Mouse (Mus musculus) retina, adult 2 months (tissue): ENCODE results near the gene Rapgef5.
"Not testable (repeated sequence)": the region's sequence is repeated elsewhere in the genome, so short reads cannot be mapped to it uniquely, and the experiment has no call there.

Source experiments
- DNase-seq: peaks from one replicate; pipeline ENCODE4 v3.0.0-alpha.2; 2012; ENCODE audit warnings: low read depth, low spot score

The Rapgef5 gene

DNA sequence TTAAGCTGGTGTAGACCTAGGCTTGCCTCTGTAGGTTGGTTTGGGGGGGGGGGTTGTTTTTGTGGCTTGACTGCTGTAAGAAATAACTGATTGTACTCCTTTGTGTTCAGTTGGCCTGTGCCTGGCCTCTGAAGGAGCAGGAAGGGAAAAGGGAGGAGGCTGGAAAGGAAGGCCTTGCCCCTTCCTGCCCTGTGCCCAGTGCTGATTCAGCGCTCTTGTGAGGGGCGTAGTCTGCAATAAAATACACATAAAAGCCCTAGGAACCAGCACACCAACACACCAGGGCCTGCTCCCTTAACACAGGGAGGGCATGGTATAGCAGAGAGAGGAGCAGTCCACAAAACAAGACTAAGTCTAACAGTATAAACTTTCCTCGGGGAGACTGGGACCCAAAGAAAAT is 247.0 kb downstream of the Rapgef5 start:
- no peak for DNase-seq

GRCm38 (mm10) chr12:117764839-117765238 is 248.6 kb downstream of the Rapgef5 start:
- peak; percentile 75 for DNase-seq

DNA sequence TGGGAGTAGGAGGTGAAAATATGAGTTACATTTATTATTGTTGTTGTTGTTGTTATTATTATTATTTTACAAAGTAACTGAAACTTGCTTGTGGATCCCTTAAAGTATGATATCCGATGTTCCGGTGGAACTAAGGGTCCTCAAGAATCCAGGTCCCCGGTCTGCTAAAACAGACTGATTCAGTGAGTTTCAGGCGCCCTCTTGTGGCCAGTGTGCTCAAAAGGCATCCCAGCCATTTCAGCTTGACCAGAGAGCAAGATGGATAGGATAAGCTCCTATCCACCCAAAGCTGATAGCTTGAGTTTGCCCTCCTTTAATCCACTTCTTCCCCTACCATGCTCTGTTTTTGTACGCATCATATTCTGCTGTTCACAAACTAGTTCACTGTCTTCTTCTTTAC is 252.8 kb downstream of the Rapgef5 start:
- peak; percentile 53 for DNase-seq

GRCm38 (mm10) chr12:117770211-117770610 is 253.9 kb downstream of the Rapgef5 start:
- no peak for DNase-seq

GRCm38 (mm10) chr12:117771156-117771555 is 254.9 kb downstream of the Rapgef5 start:
- DNase-seq = no peak

DNA sequence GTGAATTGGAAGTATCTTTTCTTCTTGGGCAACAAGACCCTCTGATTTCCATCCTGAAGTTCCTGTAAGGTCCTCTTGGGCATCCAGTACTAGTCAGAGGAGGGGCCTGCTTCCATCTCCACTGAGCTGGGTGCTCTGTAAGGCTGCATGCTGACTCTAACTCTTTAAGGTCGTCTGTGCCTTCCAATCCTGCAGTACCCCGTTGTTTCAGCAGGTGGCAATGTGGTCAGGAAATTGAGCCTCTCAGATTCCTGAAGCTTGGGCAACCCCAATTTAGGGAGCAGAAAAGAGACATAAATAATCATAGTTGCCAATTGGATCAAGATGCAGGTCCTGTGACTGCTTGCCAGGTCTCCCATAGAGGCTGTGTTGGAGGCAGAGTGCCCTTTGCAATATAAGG is 256.4 kb downstream of the Rapgef5 start:
- DNase-seq = peak; percentile 25

GRCm38 (mm10) chr12:117776841-117777240 is 260.6 kb downstream of the Rapgef5 start:
- no peak for DNase-seq

DNA sequence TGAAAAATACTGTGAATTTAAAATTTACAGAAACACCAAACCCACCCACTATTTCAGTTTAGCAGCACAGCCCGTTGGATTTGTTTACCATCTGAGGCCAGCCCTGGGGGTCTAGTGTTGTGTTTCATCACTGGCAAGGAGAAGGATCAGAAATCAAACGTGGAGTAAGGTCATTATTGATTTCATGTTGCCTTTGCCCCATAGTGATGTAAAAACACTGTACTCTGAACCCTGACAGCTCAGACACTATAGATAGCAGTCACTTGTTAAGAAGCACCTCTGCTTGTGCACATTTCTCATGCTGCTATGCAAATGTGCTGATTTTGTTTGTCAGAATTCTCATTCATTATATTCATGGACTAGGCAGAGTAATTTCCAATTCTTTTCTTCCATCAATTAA is 265.1 kb downstream of the Rapgef5 start:
- DNase-seq = no peak

- DNase-seq = no peak
Observed at GRCm38 (mm10) chr12:117783426-117783825, 267.1 kb downstream of the Rapgef5 start.

DNA sequence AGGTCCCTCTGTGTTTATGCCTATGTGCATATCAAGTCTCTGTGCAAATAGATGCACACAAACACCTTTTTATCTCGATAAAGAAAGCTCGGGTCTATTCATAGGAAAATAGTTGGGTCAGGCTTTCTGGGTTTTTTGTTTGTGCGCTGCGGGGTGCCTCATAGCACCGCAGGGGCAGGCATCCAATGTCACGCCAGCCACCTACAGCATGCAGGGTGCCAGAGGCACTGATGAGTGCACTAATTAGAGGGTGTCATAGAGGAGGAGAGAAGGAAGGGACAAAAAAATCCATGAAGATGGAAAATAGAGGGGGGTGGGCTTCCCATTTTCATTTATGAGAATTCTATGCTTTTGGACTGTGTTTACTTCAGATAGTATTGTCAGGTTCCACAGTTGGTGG is 270.3 kb downstream of the Rapgef5 start:
- no peak for DNase-seq

DNA sequence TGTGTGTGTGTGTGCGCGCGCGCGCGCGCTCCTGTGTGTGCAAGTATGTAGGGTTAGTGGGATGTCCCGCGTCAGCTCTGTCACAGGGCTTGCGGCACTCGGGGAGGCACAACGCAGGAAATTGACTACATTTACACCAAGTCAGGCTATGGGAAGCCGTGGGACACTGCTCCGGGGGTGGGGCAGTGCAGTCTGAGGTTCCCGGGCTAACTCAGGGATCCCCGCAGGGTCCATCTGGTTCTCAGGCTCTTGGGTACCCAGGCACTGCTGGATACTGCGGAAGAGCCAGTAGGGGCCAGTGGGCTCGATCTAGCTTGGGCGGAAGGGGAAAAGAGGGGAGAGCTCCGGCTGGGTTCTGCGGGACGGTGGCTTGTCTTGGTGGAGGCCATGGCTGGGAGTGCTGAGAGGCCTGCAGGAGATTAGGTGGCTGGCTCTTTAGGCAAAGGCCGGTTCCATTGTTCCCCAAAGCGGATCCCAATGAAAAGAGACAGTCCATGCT is 272.3 kb downstream of the Rapgef5 start:
- DNase-seq = no peak

DNA sequence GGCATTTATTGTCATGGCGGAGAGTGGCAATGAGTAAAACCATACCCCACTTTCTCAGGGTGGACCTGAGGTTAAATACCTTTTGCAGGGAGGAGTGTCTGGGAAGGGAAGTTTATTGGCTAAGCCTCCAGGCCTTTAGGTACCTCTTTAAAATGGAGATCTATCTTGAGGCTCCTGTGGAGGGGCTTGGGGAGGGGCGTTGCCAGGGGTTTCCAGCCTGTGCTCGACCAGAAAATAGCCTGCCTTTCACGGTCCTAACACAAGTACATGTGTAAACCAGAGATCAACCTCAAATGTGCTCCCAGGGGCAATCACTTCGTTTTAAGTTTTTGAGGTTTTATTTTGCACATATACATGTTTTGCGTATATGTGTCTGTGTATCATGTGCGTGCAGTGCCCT is 272.7 kb downstream of the Rapgef5 start:
- DNase-seq = no peak

DNA sequence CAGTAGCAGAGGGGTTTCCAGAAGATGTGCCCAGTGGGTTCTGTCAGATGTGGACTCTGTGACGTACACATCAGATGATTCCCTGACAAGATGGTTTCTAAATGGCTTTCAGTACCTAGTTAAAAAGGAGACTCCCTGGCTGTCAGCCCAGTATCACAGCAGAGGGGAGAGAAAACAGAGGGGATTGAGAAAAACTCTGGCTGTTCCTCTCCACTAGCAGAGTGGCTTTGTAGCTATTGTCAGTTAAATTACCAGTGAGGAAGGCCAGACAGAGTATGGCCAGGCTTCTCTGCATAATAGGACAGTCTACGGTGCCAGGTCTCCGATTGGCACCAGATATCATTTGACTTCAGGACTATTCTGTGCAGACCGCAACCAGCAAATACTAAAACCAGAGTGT is 279.0 kb downstream of the Rapgef5 start:
- no peak for DNase-seq

GRCm38 (mm10) chr12:117803989-117804388 is 287.7 kb downstream of the Rapgef5 start, which contains the start of gene Cdca7l:
TSS of gene Cdca7l (plus strand) at chr12:117804289.
- not testable (repeated sequence) for DNase-seq

DNA sequence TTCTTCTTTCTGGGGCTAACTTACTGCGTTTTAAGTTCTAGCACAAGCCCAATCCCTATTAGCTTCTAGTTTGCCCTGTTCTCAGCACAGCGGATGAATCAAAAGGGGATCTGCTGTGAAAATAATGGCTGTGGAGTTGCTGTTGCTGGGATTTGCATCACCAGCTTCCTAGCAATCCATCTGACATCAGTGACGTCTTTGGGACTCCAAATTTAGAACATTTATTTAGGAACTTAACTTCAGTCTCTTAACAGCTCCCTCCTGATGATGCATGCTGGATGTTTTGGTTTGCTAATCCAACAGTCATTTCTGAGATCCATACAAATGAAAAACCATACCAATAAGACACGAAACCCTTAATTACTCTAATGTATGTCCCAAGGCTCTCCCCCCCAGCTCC is 289.3 kb downstream of the Rapgef5 start:
- DNase-seq = no peak

- DNase-seq = no peak
Observed at GRCm38 (mm10) chr12:117806007-117806451, 289.8 kb downstream of the Rapgef5 start.

DNA sequence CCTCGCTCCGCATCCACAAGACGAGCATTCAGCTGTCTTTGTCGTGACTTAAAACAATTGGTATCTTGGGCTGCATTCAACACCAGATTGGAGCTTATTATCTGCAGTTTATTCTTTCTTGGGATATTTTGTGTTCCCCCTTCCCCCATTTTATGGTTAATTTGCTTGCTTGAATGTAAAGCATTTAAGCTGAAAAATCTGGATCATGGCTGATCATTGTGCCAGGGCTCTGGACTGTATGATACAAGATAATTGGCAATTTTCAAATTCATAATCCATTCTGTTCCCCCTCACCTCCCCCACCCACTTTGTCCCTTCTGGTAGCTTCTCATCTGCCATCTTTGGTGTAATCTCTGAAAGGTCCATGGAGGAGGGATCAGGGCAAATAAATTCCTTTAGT is 290.2 kb downstream of the Rapgef5 start:
- no peak for DNase-seq

GRCm38 (mm10) chr12:117807637-117808036 is 291.4 kb downstream of the Rapgef5 start:
- no peak for DNase-seq

DNA sequence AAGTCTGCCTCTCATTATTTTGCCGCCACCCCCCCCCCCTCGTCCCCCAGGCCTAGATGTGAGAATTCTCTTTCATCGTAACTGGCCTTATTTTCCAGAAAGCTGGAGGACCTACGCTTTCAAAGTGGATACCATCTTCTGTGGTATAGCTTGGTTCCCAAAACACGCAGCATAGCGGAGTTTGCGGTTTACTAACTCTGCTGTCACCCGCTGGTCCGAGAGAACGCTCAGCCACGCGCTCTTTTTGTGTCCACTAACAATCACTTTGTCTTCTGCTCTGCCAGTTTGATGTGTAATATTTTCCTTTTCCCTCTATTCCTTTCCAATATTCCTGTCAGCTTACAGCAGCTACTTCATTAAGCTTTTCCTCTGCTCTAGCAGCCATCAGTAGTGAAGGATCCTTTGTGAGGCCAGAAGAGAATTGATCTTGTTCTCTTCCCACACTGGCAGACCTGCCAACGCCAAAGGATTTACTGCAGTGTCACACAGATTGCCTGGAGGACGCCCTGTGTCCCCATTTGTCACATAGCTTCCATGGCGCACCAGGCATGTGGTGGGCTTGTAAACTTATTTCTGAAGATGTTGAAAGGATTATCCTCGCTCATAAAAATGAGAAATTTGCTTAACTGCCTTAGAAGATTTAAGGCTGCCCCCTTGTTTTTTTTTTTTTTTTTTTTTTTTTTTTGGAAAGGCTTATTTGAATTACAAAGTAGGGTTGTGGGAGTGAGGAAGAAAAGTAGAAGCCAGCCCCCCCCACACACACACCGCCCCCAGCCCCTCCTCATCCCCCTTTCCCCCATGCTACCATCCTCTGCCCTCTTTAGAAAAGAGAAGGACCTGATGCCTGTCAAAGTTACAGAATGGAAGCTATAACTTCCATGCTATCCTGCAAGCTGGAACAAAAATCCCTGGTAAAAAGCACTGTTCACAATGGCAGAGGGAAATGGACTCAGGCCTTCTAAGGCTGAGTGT is 292.4 kb downstream of the Rapgef5 start:
- DNase-seq = no peak
